Mouse (Mus musculus): ENCODE measurements around the gene Mup3. TPM values are rescaled to one million over a fixed set of nuclear protein-coding genes. Genes with fewer than 3 reads are reported as not detected.

Gene Mup3
- polyA plus RNA-seq, 1 experiment from 2014 or later = not detected

Other genes with a start within 250 kb of the Mup3 start
- not detected in 2 replicates for gene Mup20, start 33.2 kb downstream of the Mup3 start, polyA plus RNA-seq (2014; fragmentation: Nextera tagmentation; extraction: Ambion mirVana)
- gene Mup21, start 63.5 kb upstream of the Mup3 start, polyA plus RNA-seq (2014; fragmentation: Nextera tagmentation; extraction: Ambion mirVana) = not detected in 2 replicates
- 33.8 and 34.4 TPM in 2 replicates for gene Zfp37, start 143.7 kb upstream of the Mup3 start, polyA plus RNA-seq (2014; fragmentation: Nextera tagmentation; extraction: Ambion mirVana)
- 11.8 and 13.3 TPM in 2 replicates for gene Slc31a2, start 175.2 kb upstream of the Mup3 start, polyA plus RNA-seq (2014; fragmentation: Nextera tagmentation; extraction: Ambion mirVana)

Measured in hindbrain, embryonic 11.5 days (tissue).